Mouse (Mus musculus): Measurements from ENCODE around the gene Plk3. TPM values are rescaled to one million over a fixed set of nuclear protein-coding genes. Genes with fewer than 3 reads are reported as not detected.
"Not testable (repeated sequence)": the region's sequence is repeated elsewhere in the genome, so short reads cannot be mapped to it uniquely, and the experiment has no call there.

Plk3 gene
- 3.1 and 3.5 TPM in 2 replicates for polyA plus RNA-seq (2015; fragmentation: Nextera tagmentation; extraction: Ambion mirVana)

DNA sequence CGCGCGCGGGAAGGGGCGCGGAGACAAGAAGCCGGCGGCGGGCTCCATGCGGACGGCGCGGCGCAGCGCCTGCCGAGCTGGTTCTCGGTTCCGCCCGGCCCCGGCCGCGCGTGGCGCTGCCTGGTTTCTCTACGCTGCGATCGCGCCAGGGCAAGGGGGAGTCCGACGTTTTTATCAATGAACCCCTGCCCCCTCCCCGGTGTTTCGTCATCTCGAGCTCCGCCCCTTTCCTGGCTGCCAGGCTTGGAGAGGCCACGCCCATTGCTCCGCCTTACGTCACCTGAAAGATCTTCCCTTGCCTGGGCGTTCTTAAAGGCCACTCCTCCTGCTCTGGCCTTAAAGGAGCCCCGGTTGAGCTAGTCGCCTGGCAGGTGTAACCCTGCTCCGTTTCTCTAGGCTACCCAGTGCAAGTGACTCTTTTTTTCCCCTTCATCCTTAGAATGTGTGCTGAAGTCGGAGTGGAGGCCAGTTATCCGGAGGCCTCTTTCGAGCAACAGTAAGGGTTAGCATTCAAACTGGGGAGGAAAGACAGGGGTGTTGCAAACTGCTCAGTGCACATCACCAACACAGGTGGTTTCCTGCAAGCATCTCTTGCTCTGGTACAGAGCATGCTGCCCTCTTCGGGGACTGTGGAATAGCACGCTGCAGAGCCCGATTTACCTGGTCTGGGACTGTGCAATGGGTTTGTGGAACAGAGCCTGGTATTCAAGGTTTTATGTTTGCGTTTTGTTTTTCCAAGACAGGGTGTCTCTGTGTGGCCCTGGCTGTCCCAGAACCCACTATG, at the start of gene Plk3:
Gene Plk3, minus strand, starts transcription at position 147 of the 784 bp plus-strand sequence.
- 2% methylated on average over 23 of the region's 48 CpGs for WGBS
- Histone ChIP-seq H3K4me1 (peaks cover 21% of the 10 kb centered on the region), H3K36me3 (peaks cover 6% of the 10 kb centered on the region; the same call in 1 of the 2 replicates), H3K9ac (peak within 1 kb of the TSS; percentile 81), H3K27me3 (peaks cover 22% of the 10 kb centered on the region), H3K4me3 (peak within 1 kb of the TSS; percentile 82), H3K27ac (no peak within 1 kb of the TSS), H3K9me3 (no peaks in the 10 kb centered on the region), H3K4me2 (replicated peaks) (peak within 1 kb of the TSS; percentile 95)
- peak; percentile 89 for ATAC-seq (ENCODE audit: low FRiP score, low read depth)

- 12% methylated on average over 9 of the region's 9 CpGs for WGBS
- H3K4me1 ChIP-seq, result peaks cover 12% of the 10 kb centered on the region
- peaks cover 23% of the 10 kb centered on the region for H3K36me3 ChIP-seq
- peak overlapping the region; percentile 73 for H3K4me3 ChIP-seq
- H3K27ac ChIP-seq, result peak overlapping the region; percentile 48; the same call in 1 of the 2 replicates
- peak overlapping the region; percentile 88 for H3K4me2 ChIP-seq (replicated peaks)
- not testable (repeated sequence) for H3K9me3 ChIP-seq, H3K27me3 ChIP-seq
- H3K9ac ChIP-seq, result peak overlapping the region; percentile 68
- ATAC-seq (ENCODE audit: low FRiP score, low read depth), result peak; percentile 48; the same call in 1 of the 2 replicates
These were observed 49.0 kb upstream of the Plk3 start for GRCm38 (mm10) chr4:117182759-117183096.

- peak within 1 kb of the TSS; percentile 68 for H3K9ac ChIP-seq
- no peaks in the 10 kb centered on the region for H3K27me3 ChIP-seq
- 1% methylated on average over 42 of the region's 42 CpGs for WGBS
- H3K4me1 ChIP-seq, result peaks cover 12% of the 10 kb centered on the region
- ATAC-seq (ENCODE audit: low FRiP score, low read depth), result peak; percentile 97
- peak within 1 kb of the TSS; percentile 88 for H3K4me2 ChIP-seq (replicated peaks)
- H3K36me3 ChIP-seq, result peaks cover 30% of the 10 kb centered on the region
- H3K4me3 ChIP-seq, result peak within 1 kb of the TSS; percentile 73
- no peaks in the 10 kb centered on the region for H3K9me3 ChIP-seq
- H3K27ac ChIP-seq, result peak within 1 kb of the TSS; percentile 65; the same call in 1 of the 2 replicates
These were observed 48.3 kb upstream of the Plk3 start, which contains the start of gene Kif2c for GRCm38 (mm10) chr4:117181863-117182758. Gene Kif2c (minus strand): TSS chr4:117182639.

- Histone ChIP-seq H3K27me3 (no peaks in the 10 kb centered on the region), H3K4me3 (no peak overlapping the region), H3K4me1 (no peaks in the 10 kb centered on the region), H3K36me3 (peaks cover 98% of the 10 kb centered on the region), H3K4me2 (replicated peaks) (no peak overlapping the region), H3K9me3 (no peaks in the 10 kb centered on the region), H3K9ac (no peak overlapping the region), H3K27ac (no peak overlapping the region)
- no peak for ATAC-seq (ENCODE audit: low FRiP score, low read depth)
- WGBS, result 89% methylated on average over 5 of the region's 5 CpGs
These were observed 36.2 kb upstream of the Plk3 start for GRCm38 (mm10) chr4:117169936-117170335.

DNA sequence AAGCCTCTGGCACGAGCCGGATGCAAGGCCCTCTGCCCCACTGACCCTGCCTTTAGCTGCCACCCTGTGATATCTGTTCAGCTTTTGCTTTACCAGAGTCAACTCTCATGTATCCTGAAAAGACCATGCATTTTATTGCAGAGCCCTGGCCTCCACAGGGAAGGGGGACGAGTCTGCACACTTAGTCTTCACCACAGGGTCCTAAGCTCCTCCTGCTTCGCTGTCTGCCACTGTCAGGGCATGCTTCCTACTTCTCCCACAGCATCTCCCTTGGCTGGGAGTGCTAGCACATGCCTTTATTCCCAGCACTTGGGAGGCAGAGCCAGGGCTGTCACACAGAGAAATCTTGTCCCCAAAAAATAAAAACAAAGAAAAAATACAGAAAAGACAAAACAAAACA, 27.4 kb upstream of the Plk3 start:
- H3K36me3 ChIP-seq, result peaks cover 71% of the 10 kb centered on the region
- no peak for ATAC-seq (ENCODE audit: low FRiP score, low read depth)

DNA sequence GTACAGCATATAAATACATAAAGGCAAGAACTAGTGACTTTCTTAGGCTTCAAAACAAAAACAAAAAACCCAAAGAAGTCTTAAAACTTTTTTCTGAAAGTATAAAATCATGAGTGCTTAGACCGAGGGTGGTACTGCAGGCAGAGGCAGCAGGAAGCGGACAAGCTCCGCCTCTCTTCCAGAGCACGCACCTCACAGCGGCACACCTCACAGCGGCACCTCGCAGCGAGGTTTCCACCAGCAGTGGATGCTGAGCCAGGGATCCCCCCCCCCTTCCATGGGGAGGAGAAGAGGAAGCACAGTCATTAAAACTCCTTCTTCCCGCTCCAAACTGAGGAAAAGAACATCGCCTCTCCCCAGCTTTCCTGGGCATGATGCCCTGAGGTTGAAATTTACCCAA, 25.9 kb upstream of the Plk3 start:
- peaks cover 4% of the 10 kb centered on the region; the same call in 1 of the 2 replicates for H3K4me1 ChIP-seq
- no peaks in the 10 kb centered on the region for H3K9me3 ChIP-seq
- no peak overlapping the region for H3K4me2 ChIP-seq (replicated peaks)
- H3K27ac ChIP-seq, result no peak overlapping the region
- peak overlapping the region; percentile 43; the same call in 1 of the 2 replicates for H3K9ac ChIP-seq
- WGBS, result 75% methylated on average over 10 of the region's 10 CpGs
- peaks cover 56% of the 10 kb centered on the region for H3K36me3 ChIP-seq
- H3K4me3 ChIP-seq, result no peak overlapping the region
- H3K27me3 ChIP-seq, result no peaks in the 10 kb centered on the region
- no peak for ATAC-seq (ENCODE audit: low FRiP score, low read depth)

More for the DNA sequence above, 27.4 kb upstream of the Plk3 start:
- H3K4me1 ChIP-seq, result no peaks in the 10 kb centered on the region
- peak overlapping the region; percentile 35; the same call in 1 of the 2 replicates for H3K9ac ChIP-seq
- WGBS, result 67% methylated on average over 4 of the region's 4 CpGs
- no peaks in the 10 kb centered on the region for H3K9me3 ChIP-seq
- H3K4me3 ChIP-seq, result no peak overlapping the region
- no peak overlapping the region for H3K27ac ChIP-seq
- H3K27me3 ChIP-seq, result no peaks in the 10 kb centered on the region
- H3K4me2 ChIP-seq (replicated peaks), result no peak overlapping the region

DNA sequence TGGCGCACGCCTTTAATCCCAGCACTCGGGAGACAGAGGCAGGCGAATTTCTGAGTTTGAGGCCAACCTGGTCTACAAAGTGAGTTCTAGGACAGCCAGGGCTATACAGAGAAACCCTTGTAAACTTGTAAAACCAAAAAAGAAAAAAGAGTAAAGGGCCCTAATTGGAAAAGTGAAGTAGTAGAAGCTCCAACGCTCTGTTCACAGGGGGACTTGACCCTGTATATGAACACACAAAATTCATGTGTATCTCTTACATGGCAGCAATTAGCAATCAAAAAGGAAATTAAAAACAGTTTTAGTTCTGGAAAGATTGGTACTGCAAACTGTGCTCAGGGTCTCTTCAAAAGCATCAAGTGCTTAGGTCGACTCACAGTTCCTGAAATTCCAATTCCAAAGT, 22.6 kb upstream of the Plk3 start:
- Histone ChIP-seq H3K4me1 (peaks cover 25% of the 10 kb centered on the region), H3K27ac (no peak overlapping the region; the same call in 1 of the 2 replicates), H3K36me3 (peaks cover 56% of the 10 kb centered on the region), H3K9ac (no peak overlapping the region; the same call in 1 of the 2 replicates), H3K27me3 (no peaks in the 10 kb centered on the region), H3K4me2 (replicated peaks) (peak overlapping the region; percentile 86), H3K9me3 (no peaks in the 10 kb centered on the region), H3K4me3 (peak overlapping the region; percentile 76)
- ATAC-seq (ENCODE audit: low FRiP score, low read depth), result no peak
- 33% methylated on average over 6 of the region's 6 CpGs for WGBS

DNA sequence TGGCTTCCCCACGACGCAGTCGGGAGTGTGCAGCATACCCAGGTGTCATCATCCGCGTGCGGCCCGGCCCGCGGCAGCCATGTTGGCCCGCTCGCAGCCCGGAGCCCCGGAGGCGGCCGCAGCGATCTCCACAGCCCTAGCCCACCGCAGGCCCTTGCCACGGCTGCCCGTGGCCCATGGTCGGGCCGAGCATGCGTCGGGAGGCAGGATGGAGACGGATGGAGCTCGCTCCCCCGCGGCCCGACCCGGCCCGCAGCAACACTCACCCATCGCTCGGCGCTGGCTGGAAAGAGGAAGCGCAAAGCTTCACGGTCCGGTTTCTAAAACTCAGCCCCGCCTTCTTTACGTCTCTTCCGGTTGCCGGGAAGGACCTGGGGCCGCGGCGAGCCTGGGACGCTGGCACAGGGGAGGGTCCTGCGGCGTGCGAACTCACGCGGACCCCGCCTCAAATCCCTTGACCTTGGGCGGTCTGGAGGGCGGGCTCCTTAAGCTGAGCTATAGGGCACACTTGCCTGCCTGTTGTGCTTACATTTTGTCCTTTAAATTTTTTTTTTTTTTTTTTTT, 22.1 kb upstream of the Plk3 start, which contains the start of gene Rps8:
Gene Rps8, minus strand, starts transcription at position 452 of the 564 bp plus-strand sequence.
- H3K9me3 ChIP-seq, result no peaks in the 10 kb centered on the region
- H3K27ac ChIP-seq, result peak within 1 kb of the TSS; percentile 93
- peak within 1 kb of the TSS; percentile 86 for H3K4me2 ChIP-seq (replicated peaks)
- H3K36me3 ChIP-seq, result peaks cover 56% of the 10 kb centered on the region
- H3K27me3 ChIP-seq, result no peaks in the 10 kb centered on the region
- peak; percentile 94 for ATAC-seq (ENCODE audit: low FRiP score, low read depth)
- H3K9ac ChIP-seq, result peak within 1 kb of the TSS; percentile 99
- 0% methylated on average over 40 of the region's 52 CpGs for WGBS
- H3K4me3 ChIP-seq, result peak within 1 kb of the TSS; percentile 76
- peaks cover 25% of the 10 kb centered on the region for H3K4me1 ChIP-seq

DNA sequence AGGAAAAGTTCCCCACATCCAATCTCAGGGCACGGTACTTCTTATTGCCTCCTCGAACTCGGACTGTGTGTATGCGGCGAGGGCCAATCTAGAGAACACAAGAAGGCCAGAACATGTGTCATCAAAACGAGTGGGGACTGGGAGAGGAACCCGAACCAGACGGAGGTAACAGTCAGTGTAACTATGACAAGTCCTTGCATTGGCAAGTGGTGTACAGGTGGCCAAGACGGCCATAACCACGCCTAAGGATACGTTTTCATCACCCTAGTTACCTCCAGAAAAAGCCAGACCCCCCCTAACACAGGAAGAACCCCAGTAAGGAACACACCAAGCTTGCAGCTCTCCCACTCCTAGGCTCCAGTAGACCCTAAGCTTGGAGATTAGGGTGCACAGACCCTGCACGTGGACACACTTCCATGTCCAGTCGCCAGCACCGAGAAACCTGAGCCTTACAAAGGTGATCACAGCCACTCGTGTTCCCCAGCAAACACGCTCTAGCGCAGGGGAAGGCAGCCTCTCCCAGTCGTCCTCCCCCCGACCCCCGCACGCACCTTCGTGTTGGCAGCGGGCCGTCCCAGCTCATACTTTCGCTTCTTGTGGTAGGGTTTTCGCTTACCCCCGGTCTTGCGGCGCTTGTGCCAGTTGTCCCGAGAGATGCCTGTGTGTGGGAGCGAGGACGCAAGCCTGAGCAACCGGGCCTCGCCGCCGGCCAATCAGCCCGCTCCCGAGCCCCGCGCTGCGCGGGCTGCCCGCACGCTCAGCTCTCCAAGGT, 21.4 kb upstream of the Plk3 start:
- H3K9ac ChIP-seq, result peak overlapping the region; percentile 99
- peak overlapping the region; percentile 86 for H3K4me2 ChIP-seq (replicated peaks)
- peak overlapping the region; percentile 76 for H3K4me3 ChIP-seq
- H3K27me3 ChIP-seq, result no peaks in the 10 kb centered on the region
- H3K9me3 ChIP-seq, result no peaks in the 10 kb centered on the region
- peaks cover 57% of the 10 kb centered on the region for H3K36me3 ChIP-seq
- peak; percentile 20 for ATAC-seq (ENCODE audit: low FRiP score, low read depth)
- peaks cover 25% of the 10 kb centered on the region for H3K4me1 ChIP-seq
- peak overlapping the region; percentile 93 for H3K27ac ChIP-seq
- 2% methylated on average over 44 of the region's 44 CpGs for WGBS

DNA sequence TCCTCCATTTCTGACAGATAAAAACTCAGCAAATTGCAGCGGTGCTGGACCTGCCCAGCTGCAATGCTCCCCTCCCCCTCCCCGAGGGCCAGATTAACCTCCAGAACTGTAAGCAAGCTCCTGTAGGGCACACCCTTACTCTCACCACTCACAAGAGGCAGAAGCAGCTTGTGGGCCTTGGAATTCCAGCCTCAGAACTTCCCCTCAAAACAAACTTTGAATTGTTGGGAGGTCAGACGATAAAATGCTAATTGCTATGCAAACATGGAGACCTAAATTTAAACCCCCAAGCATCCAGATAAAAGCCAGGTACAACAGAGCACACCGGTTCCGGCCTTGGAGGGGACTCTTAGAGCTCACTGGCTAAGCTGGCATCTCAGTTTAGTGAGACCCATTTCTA, 19.0 kb upstream of the Plk3 start:
- no peak for ATAC-seq (ENCODE audit: low FRiP score, low read depth)
- 87% methylated on average over 5 of the region's 5 CpGs for WGBS
- H3K27me3 ChIP-seq, result no peaks in the 10 kb centered on the region
- H3K36me3 ChIP-seq, result peaks cover 64% of the 10 kb centered on the region
- H3K4me1 ChIP-seq, result peaks cover 25% of the 10 kb centered on the region
- H3K4me2 ChIP-seq (replicated peaks), result no peak overlapping the region
- no peak overlapping the region for H3K27ac ChIP-seq
- H3K9me3 ChIP-seq, result no peaks in the 10 kb centered on the region
- no peak overlapping the region for H3K4me3 ChIP-seq
- 0 out of 2 replicates have a peak overlapping the region, but pooled peaks have one; percentile 99 for H3K9ac ChIP-seq

DNA sequence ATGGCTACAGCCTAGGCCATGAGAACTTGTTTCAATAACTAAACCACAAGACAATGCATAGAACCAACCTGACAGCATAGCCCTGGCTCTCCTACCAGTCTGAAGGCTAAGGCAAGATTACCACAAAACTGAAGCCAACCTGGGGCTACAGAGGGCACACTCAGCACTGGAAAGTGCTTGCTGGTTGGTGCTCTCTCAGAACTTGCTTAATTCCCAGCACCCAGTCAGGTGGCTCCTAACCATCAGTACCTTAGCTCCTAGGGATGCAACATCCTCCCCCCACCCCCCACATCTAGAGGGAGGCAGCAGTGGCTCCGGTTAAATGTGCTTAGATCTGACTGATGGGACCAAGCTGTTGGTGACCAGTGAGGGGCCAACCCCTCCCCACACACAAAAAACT, 17.7 kb upstream of the Plk3 start:
- Histone ChIP-seq H3K36me3 (peaks cover 64% of the 10 kb centered on the region), H3K4me2 (replicated peaks) (no peak overlapping the region), H3K9ac (no peak overlapping the region), H3K4me3 (no peak overlapping the region), H3K27me3 (no peaks in the 10 kb centered on the region), H3K27ac (no peak overlapping the region), H3K4me1 (peaks cover 25% of the 10 kb centered on the region), H3K9me3 (no peaks in the 10 kb centered on the region)
- WGBS, result 75% methylated on average over 1 of the region's 1 CpGs
- no peak for ATAC-seq (ENCODE audit: low FRiP score, low read depth)

Data from limb, embryonic 13.5 days (tissue).